ENCODE assay signal across 23 mouse cellular contexts in genomic region chr4:133172451-133172850, GRCm38 (mm10). TPM values are rescaled to one million over a fixed set of nuclear protein-coding genes. Genes with fewer than 3 reads are reported as not detected.
DNase-seq lines count a peak whose midpoint lies in the region; ATAC-seq and TF ChIP-seq lines count a peak whose summit lies in the region.
"Had no signal": no experiment of that assay in that cellular context is flagged by ENCODE, and none has a peak within 500 bp of the region (broad histone marks: within the 10 kb centered on the region; RNA-seq: fewer than 3 reads in every experiment).

No protein-coding gene starts in this region.

- peaks cover 46% of the 10 kb centered on the region for H3K4me1 ChIP-seq in heart, embryonic 10.5 days
- peaks cover 48% of the 10 kb centered on the region for H3K4me1 ChIP-seq in kidney, embryonic 16.5 days (ENCODE audit: insufficient read depth, low read length)
- peaks cover 52% of the 10 kb centered on the region for H3K4me1 ChIP-seq in stomach, embryonic 15.5 days
- peaks cover 12% of the 10 kb centered on the region for H3K4me1 ChIP-seq in stomach, postnatal 0 days (replicated peaks; ENCODE audit: control insufficient read depth, insufficient read depth)

- DNase-seq in heart, embryonic 10.5 days (ENCODE audit: low spot score) = peak; percentile 61
- no peak for DNase-seq in heart, postnatal 36 days
- DNase-seq in kidney, adult 11 months = no peak
- DNase-seq in stomach, postnatal 0 days (ENCODE audit: low spot score) = no peak
- DNase-seq in adrenal gland, adult 8-10 months = no peak
- DNase-seq: adrenal gland, postnatal 36 days; B cell, adult 2 months; cerebellum, adult 8-10 months; kidney, adult 9 months; lung, postnatal 10 days; right cerebral cortex, postnatal 25 days; thymus, postnatal 4 days had no signal

- H3K9me3 ChIP-seq in heart, embryonic 10.5 days = no peaks in the 10 kb centered on the region
- no peaks in the 10 kb centered on the region for H3K9me3 ChIP-seq in kidney, embryonic 16.5 days (ENCODE audit: low read length)
- no peaks in the 10 kb centered on the region for H3K9me3 ChIP-seq in stomach, embryonic 15.5 days
- H3K9me3 ChIP-seq in stomach, postnatal 0 days (ENCODE audit: control insufficient read depth, low read length) = no peaks in the 10 kb centered on the region
- H3K9me3 ChIP-seq: hindbrain, embryonic 10.5 days; liver, embryonic 15.5 days; megakaryocyte, embryonic 14.5 days had no signal

- intact Hi-C loops in heart, postnatal 36 days (cut with DNase I) = no loop called here

- no peak overlapping the region for H3K4me3 ChIP-seq in heart, embryonic 10.5 days
- no peak overlapping the region for H3K4me3 ChIP-seq in kidney, embryonic 16.5 days (ENCODE audit: low read length)
- no peak overlapping the region for H3K4me3 ChIP-seq in stomach, embryonic 15.5 days (replicated peaks)
- no peak overlapping the region for H3K4me3 ChIP-seq in stomach, postnatal 0 days (ENCODE audit: low read depth, low read length)
- H3K4me3 ChIP-seq: hindbrain, embryonic 10.5 days; liver, embryonic 15.5 days; megakaryocyte, embryonic 14.5 days had no signal

- H3K27me3 ChIP-seq in heart, embryonic 10.5 days (ENCODE audit: insufficient read depth, poor library complexity, severe bottlenecking) = no peaks in the 10 kb centered on the region
- H3K27me3 ChIP-seq in kidney, embryonic 16.5 days (ENCODE audit: insufficient read depth, low read length) = no peaks in the 10 kb centered on the region
- H3K27me3 ChIP-seq in stomach, embryonic 15.5 days (replicated peaks) = no peaks in the 10 kb centered on the region
- H3K27me3 ChIP-seq in stomach, postnatal 0 days (ENCODE audit: control insufficient read depth, insufficient read depth, low read length) = no peaks in the 10 kb centered on the region
- H3K27me3 ChIP-seq: liver, embryonic 15.5 days; megakaryocyte, embryonic 14.5 days had no signal

- TF ChIP-seq CTCF in stomach, postnatal 0 days (IDR thresholded peaks at IDR 0.05; ENCODE audit: low read depth) = no peak

- H3K36me3 ChIP-seq in heart, embryonic 10.5 days = peaks cover 15% of the 10 kb centered on the region
- peaks cover 4% of the 10 kb centered on the region; the same call in 1 of the 2 replicates for H3K36me3 ChIP-seq in kidney, embryonic 16.5 days (ENCODE audit: insufficient read depth, low read length)
- H3K36me3 ChIP-seq in stomach, embryonic 15.5 days = 0 out of 2 replicates have a peak, but pooled peaks cover 3% of the 10 kb centered on the region
- H3K36me3 ChIP-seq in stomach, postnatal 0 days (ENCODE audit: control insufficient read depth, insufficient read depth, low read length) = no peaks in the 10 kb centered on the region

- no peak for TF ChIP-seq EP300 in stomach, postnatal 0 days (optimal IDR thresholded peaks at IDR 0.05)

- WGBS in heart, embryonic 10.5 days = 86% methylated on average over 4 of the region's 4 CpGs
- WGBS in kidney, embryonic 16.5 days = 85% methylated on average over 4 of the region's 4 CpGs
- 80% methylated on average over 4 of the region's 4 CpGs for WGBS in stomach, embryonic 15.5 days
- WGBS in stomach, postnatal 0 days = 66% methylated on average over 4 of the region's 4 CpGs

- H3K9ac ChIP-seq in kidney, embryonic 16.5 days (replicated peaks; ENCODE audit: low read length) = no peak overlapping the region
- H3K9ac ChIP-seq in stomach, embryonic 15.5 days = no peak overlapping the region
- no peak overlapping the region for H3K9ac ChIP-seq in stomach, postnatal 0 days (ENCODE audit: low read length)
- H3K9ac ChIP-seq: liver, embryonic 15.5 days had no signal

- no peak overlapping the region for H3K4me2 ChIP-seq in kidney, embryonic 16.5 days (replicated peaks; ENCODE audit: low read depth, low read length)
- H3K4me2 ChIP-seq in stomach, embryonic 15.5 days = no peak overlapping the region
- H3K4me2 ChIP-seq in stomach, postnatal 0 days (replicated peaks; ENCODE audit: low read depth) = no peak overlapping the region
- H3K4me2 ChIP-seq: liver, embryonic 15.5 days had no signal

- H3K27ac ChIP-seq in heart, embryonic 10.5 days = no peak overlapping the region
- 0 out of 2 replicates have a peak overlapping the region, but pooled peaks have one; percentile 43 for H3K27ac ChIP-seq in kidney, embryonic 16.5 days (ENCODE audit: low read length)
- H3K27ac ChIP-seq in stomach, embryonic 15.5 days = peak overlapping the region; percentile 26; the same call in 1 of the 2 replicates
- no peak overlapping the region for H3K27ac ChIP-seq in stomach, postnatal 0 days (replicated peaks)
- H3K27ac ChIP-seq: hindbrain, embryonic 10.5 days; hindbrain, postnatal 0 days; liver, embryonic 15.5 days had no signal

- no peak for ATAC-seq in kidney, embryonic 16.5 days (ENCODE audit: low FRiP score, low TSS enrichment)
- no peak for ATAC-seq in stomach, embryonic 15.5 days (ENCODE audit: insufficient read depth, low FRiP score, low read depth)
- no peak for ATAC-seq in stomach, postnatal 0 days (ENCODE audit: low FRiP score, low TSS enrichment)
- ATAC-seq: hindbrain, postnatal 0 days; midbrain, embryonic 16.5 days had no signal

RNA-seq across cellular contexts. Expression of gene Cd164l2, which starts 39.5 kb away (rescaled TPM):
- 0.39 and 1.3 TPM in 2 replicates for polyA plus RNA-seq in heart, embryonic 10.5 days (2016; fragmentation: Nextera tagmentation; extraction: Ambion mirVana)
- total RNA-seq in heart, postnatal 36 days (2021) = under 1 TPM in 1 of 2 experiments, not detected in 1; 0.51 TPM
- 13.2 and 16.8 TPM in 2 replicates for polyA plus RNA-seq in kidney, embryonic 16.5 days (2015; fragmentation: Nextera tagmentation; extraction: Ambion mirVana)
- 6.8 and 7.8 TPM in 2 replicates for polyA plus RNA-seq in stomach, embryonic 15.5 days (2015; fragmentation: Nextera tagmentation; extraction: Ambion mirVana)
- 5.3 and 6.5 TPM in 2 replicates for polyA plus RNA-seq in stomach, postnatal 0 days (2015; fragmentation: Nextera tagmentation; extraction: Ambion mirVana)
- total RNA-seq in adrenal gland, adult 8-10 months (2022) = 1 to 10 TPM in 2 of 4 experiments, under 1 TPM in 2; 0.86 to 1.8 (median 1.4) TPM
- total RNA-seq: heart, adult 8-10 months had no signal
- polyA plus RNA-seq: forebrain, embryonic 11.5 days; liver, embryonic 15.5 days had no signal

RNA-seq across cellular contexts. Expression of gene Gpr3, which starts 39.9 kb away (rescaled TPM):
- polyA plus RNA-seq in heart, embryonic 10.5 days (2016; fragmentation: Nextera tagmentation; extraction: Ambion mirVana) = 0.09 and 0.18 TPM in 2 replicates
- total RNA-seq in heart, postnatal 36 days (2021) = under 1 TPM in 1 of 2 experiments, not detected in 1; 0.16 TPM
- polyA plus RNA-seq in kidney, embryonic 16.5 days (2015; fragmentation: Nextera tagmentation; extraction: Ambion mirVana) = 0.10 and 0.15 TPM in 2 replicates
- polyA plus RNA-seq in stomach, embryonic 15.5 days (2015; fragmentation: Nextera tagmentation; extraction: Ambion mirVana) = 0.13 and 0.23 TPM in 2 replicates
- polyA plus RNA-seq in stomach, postnatal 0 days (2015; fragmentation: Nextera tagmentation; extraction: Ambion mirVana) = 0.11 and 0.19 TPM in 2 replicates
- under 1 TPM in 1 of 4 experiments, not detected in 3; 0.66 TPM for total RNA-seq in adrenal gland, adult 8-10 months (2022)
- total RNA-seq: gastrocnemius, adult 8-10 months; heart, adult 8-10 months; neutrophil, adult 5-6 weeks had no signal
- polyA plus RNA-seq: liver, embryonic 15.5 days had no signal

RNA-seq across cellular contexts. Expression of gene Wasf2, which starts 42.1 kb away (rescaled TPM):
- 51.1 and 58.5 TPM in 2 replicates for polyA plus RNA-seq in heart, embryonic 10.5 days (2016; fragmentation: Nextera tagmentation; extraction: Ambion mirVana)
- 10 to 100 TPM; 81.4 to 89.2 TPM for total RNA-seq in heart, postnatal 36 days (2021)
- polyA plus RNA-seq in kidney, embryonic 16.5 days (2015; fragmentation: Nextera tagmentation; extraction: Ambion mirVana) = 77.4 and 102 TPM in 2 replicates
- polyA plus RNA-seq in stomach, embryonic 15.5 days (2015; fragmentation: Nextera tagmentation; extraction: Ambion mirVana) = 109 TPM in 2 replicates
- 71.4 and 84.2 TPM in 2 replicates for polyA plus RNA-seq in stomach, postnatal 0 days (2015; fragmentation: Nextera tagmentation; extraction: Ambion mirVana)
- total RNA-seq in adrenal gland, adult 8-10 months (2022) = 100 to 1,000 TPM; 105 to 158 (median 133) TPM

Comparison
In these comparisons a context has a peak if more than half of its experiments do, and no peak if none do; other contexts are left out.
1. H3K27ac ChIP-seq: peak in kidney, embryonic 16.5 days (single experiment) and stomach, embryonic 15.5 days (single experiment); none in heart, embryonic 10.5 days (single experiment) and stomach, postnatal 0 days (single experiment).